Mouse (Mus musculus) gonadal fat pad, adult 2 months (tissue): ENCODE measurements around the gene Tesk2. TPM values are rescaled to one million over a fixed set of nuclear protein-coding genes. Genes with fewer than 3 reads are reported as not detected.

Source experiments
- DNase-seq: peaks from one replicate; pipeline ENCODE4 v3.0.0-alpha.2; 2012; ENCODE audit warnings: low read depth
- polyA plus RNA-seq: library from polyadenylated mRNA; depleted of rRNA; stranded (reverse); fragments of >200 nt; gene quantifications from 2 replicates; pipeline ENCODE4 v1.2.3, GENCODE M21; 2012; rRNA removed

Tesk2 gene
- polyA plus RNA-seq, 1 experiment = 12.7 TPM

DNA sequence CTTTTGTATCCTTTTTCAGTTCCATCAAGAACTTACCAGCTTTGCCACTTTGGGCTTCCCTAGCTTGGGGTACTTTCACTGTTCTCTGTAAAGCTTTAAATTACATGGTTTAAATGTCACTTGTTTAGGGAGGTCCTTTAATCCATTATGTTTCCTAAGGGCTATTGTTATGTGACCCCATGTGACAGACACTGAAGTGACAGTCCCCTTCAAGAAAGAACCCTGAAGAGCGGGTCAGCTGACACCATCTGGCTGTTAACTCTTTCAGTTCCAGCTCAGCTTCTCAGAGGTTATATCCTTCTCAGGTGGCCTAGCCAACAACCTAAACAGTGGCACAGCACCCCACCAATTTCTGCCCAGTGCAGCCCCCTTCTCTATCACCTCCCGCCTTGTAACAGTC is 133.5 kb downstream of the Tesk2 start:
- no peak for DNase-seq

Other genes with a start within 250 kb of the Tesk2 start
- 3.5 and 4.6 TPM in 2 replicates for gene Ipp, start 213.4 kb upstream of the Tesk2 start, polyA plus RNA-seq
- gene Tmem69, start 165.0 kb upstream of the Tesk2 start, polyA plus RNA-seq = 4.6 and 6.6 TPM in 2 replicates
- gene Gpbp1l1, start 163.3 kb upstream of the Tesk2 start, polyA plus RNA-seq = 48.8 and 49.0 TPM in 2 replicates
- gene Ccdc17, start 124.3 kb upstream of the Tesk2 start, polyA plus RNA-seq = 15.3 and 20.0 TPM in 2 replicates
- 3.8 and 4.4 TPM in 2 replicates for gene Nasp, start 93.0 kb upstream of the Tesk2 start, polyA plus RNA-seq
- gene Akr1a1, start 69.3 kb upstream of the Tesk2 start, polyA plus RNA-seq = 1,043 and 1,056 TPM in 2 replicates
- 253 and 263 TPM in 2 replicates for gene Prdx1, start 35.4 kb upstream of the Tesk2 start, polyA plus RNA-seq
- gene Mmachc, start 12.5 kb upstream of the Tesk2 start, polyA plus RNA-seq = 21.9 and 22.1 TPM in 2 replicates
- 21.3 and 25.8 TPM in 2 replicates for gene Ccdc163, start 12.4 kb upstream of the Tesk2 start, polyA plus RNA-seq
- gene Toe1, start 86.7 kb downstream of the Tesk2 start, polyA plus RNA-seq = 61.8 and 66.3 TPM in 2 replicates
- 9.9 and 16.2 TPM in 2 replicates for gene Mutyh, start 86.8 kb downstream of the Tesk2 start, polyA plus RNA-seq
- 65.7 and 74.3 TPM in 2 replicates for gene Hpdl, start 100.8 kb downstream of the Tesk2 start, polyA plus RNA-seq
- 2.3 and 3.8 TPM in 2 replicates for gene Zswim5, start 156.4 kb downstream of the Tesk2 start, polyA plus RNA-seq